Comparison of ENCODE assay signal across 21 mouse cellular contexts in the genomic region with DNA sequence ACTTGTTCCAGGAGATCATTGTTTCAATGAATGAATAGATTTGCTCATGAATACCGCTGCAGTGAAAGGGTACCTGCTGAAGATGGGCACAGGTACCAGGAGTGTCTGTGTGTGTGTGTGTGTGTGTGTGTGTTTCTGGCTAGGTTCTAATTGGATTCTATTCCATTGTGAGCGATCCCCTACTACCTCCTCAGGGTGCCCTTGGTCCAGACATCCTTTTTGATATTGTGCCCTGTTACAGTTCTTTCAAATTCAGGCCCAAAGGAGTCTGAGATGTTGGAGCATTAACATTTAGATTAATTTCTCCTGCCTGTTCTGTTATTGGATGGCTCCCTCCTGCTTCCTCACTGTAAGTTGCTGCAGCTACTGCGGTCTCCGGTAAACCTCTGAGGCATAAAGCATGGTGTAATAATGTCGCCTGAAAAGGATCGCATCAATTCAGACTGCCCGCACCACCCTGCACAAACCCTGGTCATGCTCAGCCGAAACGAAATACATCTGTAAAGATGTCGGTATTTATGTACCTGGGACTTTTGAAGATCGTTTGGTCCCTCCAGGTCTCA. TPM values are rescaled to one million over a fixed set of nuclear protein-coding genes. Genes with fewer than 3 reads are reported as not detected.
A peak's percentile ranks its signal among the peaks of the same experiment; 100 is the strongest.
DNase-seq lines count a peak whose midpoint lies in the region; ATAC-seq lines count a peak whose summit lies in the region.
"Had no signal": no experiment of that assay in that cellular context is flagged by ENCODE, and none has a peak within 500 bp of the region (broad histone marks: within the 10 kb centered on the region; RNA-seq: fewer than 3 reads in every experiment).

No protein-coding gene starts in this region.

- H3K4me3 ChIP-seq in hindbrain, embryonic 13.5 days: no peak overlapping the region
- H3K4me3 ChIP-seq in hindbrain, embryonic 11.5 days (ENCODE audit: low read depth, low read length): no peak overlapping the region
- H3K4me3 ChIP-seq in neural tube, embryonic 13.5 days: no peak overlapping the region
- no peak overlapping the region for H3K4me3 ChIP-seq in midbrain, embryonic 15.5 days
- no peak overlapping the region for H3K4me3 ChIP-seq in neural tube, embryonic 15.5 days (replicated peaks)
- H3K4me3 ChIP-seq: embryonic facial prominence, embryonic 13.5 days; forebrain, embryonic 12.5 days; heart, adult 2 months; heart, embryonic 15.5 days had no signal

- H3K4me2 ChIP-seq in hindbrain, embryonic 13.5 days: no peak overlapping the region
- no peak overlapping the region for H3K4me2 ChIP-seq in hindbrain, embryonic 11.5 days (replicated peaks; ENCODE audit: low read depth, low read length)
- H3K4me2 ChIP-seq in neural tube, embryonic 13.5 days: no peak overlapping the region
- no peak overlapping the region for H3K4me2 ChIP-seq in midbrain, embryonic 15.5 days
- no peak overlapping the region for H3K4me2 ChIP-seq in neural tube, embryonic 15.5 days
- H3K4me2 ChIP-seq: embryonic facial prominence, embryonic 13.5 days; forebrain, embryonic 12.5 days; heart, embryonic 11.5 days; heart, embryonic 15.5 days had no signal

- no peaks in the 10 kb centered on the region for H3K4me1 ChIP-seq in hindbrain, embryonic 13.5 days (replicated peaks)
- H3K4me1 ChIP-seq in hindbrain, embryonic 11.5 days (replicated peaks; ENCODE audit: control insufficient read depth, insufficient read depth, low read length): no peaks in the 10 kb centered on the region
- no peaks in the 10 kb centered on the region for H3K4me1 ChIP-seq in neural tube, embryonic 13.5 days (replicated peaks)
- no peaks in the 10 kb centered on the region for H3K4me1 ChIP-seq in midbrain, embryonic 15.5 days
- peaks cover 6% of the 10 kb centered on the region; the same call in 1 of the 2 replicates for H3K4me1 ChIP-seq in neural tube, embryonic 15.5 days
- H3K4me1 ChIP-seq: forebrain, embryonic 12.5 days; heart, embryonic 15.5 days had no signal

- peak overlapping the region; percentile 40 for H3K27ac ChIP-seq in hindbrain, embryonic 13.5 days
- no peak overlapping the region for H3K27ac ChIP-seq in hindbrain, embryonic 11.5 days (ENCODE audit: low read depth, low read length)
- peak overlapping the region; percentile 46; the same call in 1 of the 2 replicates for H3K27ac ChIP-seq in neural tube, embryonic 13.5 days (replicated peaks)
- H3K27ac ChIP-seq in midbrain, embryonic 15.5 days: peak overlapping the region; percentile 21; the same call in 1 of the 2 replicates
- H3K27ac ChIP-seq in neural tube, embryonic 15.5 days (replicated peaks): peak overlapping the region; percentile 60
- H3K27ac ChIP-seq: embryonic facial prominence, embryonic 13.5 days; forebrain, embryonic 12.5 days; heart, adult 2 months; heart, embryonic 15.5 days had no signal

- peak; percentile 49 for ATAC-seq in hindbrain, embryonic 13.5 days (ENCODE audit: low FRiP score)
- ATAC-seq in hindbrain, embryonic 11.5 days (ENCODE audit: low FRiP score): no peak
- ATAC-seq in neural tube, embryonic 13.5 days (ENCODE audit: low read depth): no peak
- ATAC-seq in midbrain, embryonic 15.5 days (replicated peaks): peak; percentile 69
- ATAC-seq in neural tube, embryonic 15.5 days (ENCODE audit: low FRiP score): peak; percentile 77; the same call in 1 of the 2 replicates
- ATAC-seq: forebrain, embryonic 16.5 days had no signal

- H3K9ac ChIP-seq in hindbrain, embryonic 13.5 days: no peak overlapping the region
- no peak overlapping the region for H3K9ac ChIP-seq in hindbrain, embryonic 11.5 days (ENCODE audit: low read depth, low read length)
- no peak overlapping the region for H3K9ac ChIP-seq in neural tube, embryonic 13.5 days
- no peak overlapping the region for H3K9ac ChIP-seq in midbrain, embryonic 15.5 days
- H3K9ac ChIP-seq in neural tube, embryonic 15.5 days (replicated peaks): no peak overlapping the region
- H3K9ac ChIP-seq: embryonic facial prominence, embryonic 13.5 days; forebrain, embryonic 12.5 days; heart, embryonic 15.5 days had no signal

- H3K9me3 ChIP-seq in hindbrain, embryonic 13.5 days: no peaks in the 10 kb centered on the region
- H3K9me3 ChIP-seq in hindbrain, embryonic 11.5 days (ENCODE audit: control insufficient read depth, low read length): no peaks in the 10 kb centered on the region
- H3K9me3 ChIP-seq in neural tube, embryonic 13.5 days: no peaks in the 10 kb centered on the region
- no peaks in the 10 kb centered on the region for H3K9me3 ChIP-seq in midbrain, embryonic 15.5 days
- no peaks in the 10 kb centered on the region for H3K9me3 ChIP-seq in neural tube, embryonic 15.5 days (replicated peaks)
- H3K9me3 ChIP-seq: embryonic facial prominence, embryonic 13.5 days; forebrain, embryonic 12.5 days; heart, embryonic 15.5 days had no signal

- no peak for DNase-seq in hindbrain, embryonic 11.5 days (ENCODE audit: low spot score)
- no peak for DNase-seq in neural tube, embryonic 10.5 days (ENCODE audit: extremely low spot score, low spot score)
- no peak for DNase-seq in urinary bladder, adult 2 months (ENCODE audit: low spot score)
- DNase-seq in spleen, postnatal 36 days (ENCODE audit: low spot score in 2 of 2): no peak
- DNase-seq: adrenal gland, postnatal 14 days; cerebellum, adult 18-20 months; cerebellum, adult 9-11 months; cerebellum, postnatal 36 days; gastrocnemius, postnatal 10 days; heart, adult 2 months; heart, postnatal 14 days had no signal

- 82% methylated on average over 11 of the region's 11 CpGs for WGBS in hindbrain, embryonic 13.5 days
- WGBS in hindbrain, embryonic 11.5 days: 87% methylated on average over 11 of the region's 11 CpGs
- 70% methylated on average over 11 of the region's 11 CpGs for WGBS in neural tube, embryonic 13.5 days
- WGBS in midbrain, embryonic 15.5 days: 75% methylated on average over 11 of the region's 11 CpGs
- 54% methylated on average over 11 of the region's 11 CpGs for WGBS in neural tube, embryonic 15.5 days

- H3K27me3 ChIP-seq in hindbrain, embryonic 13.5 days: no peaks in the 10 kb centered on the region
- no peaks in the 10 kb centered on the region for H3K27me3 ChIP-seq in hindbrain, embryonic 11.5 days (ENCODE audit: control insufficient read depth, insufficient read depth, low read length)
- no peaks in the 10 kb centered on the region for H3K27me3 ChIP-seq in neural tube, embryonic 13.5 days
- no peaks in the 10 kb centered on the region for H3K27me3 ChIP-seq in midbrain, embryonic 15.5 days (replicated peaks)
- no peaks in the 10 kb centered on the region for H3K27me3 ChIP-seq in neural tube, embryonic 15.5 days (replicated peaks)
- H3K27me3 ChIP-seq: forebrain, embryonic 12.5 days; heart, embryonic 15.5 days had no signal

- no peaks in the 10 kb centered on the region for H3K36me3 ChIP-seq in hindbrain, embryonic 13.5 days
- no peaks in the 10 kb centered on the region for H3K36me3 ChIP-seq in hindbrain, embryonic 11.5 days (ENCODE audit: control insufficient read depth, insufficient read depth, low read length)
- no peaks in the 10 kb centered on the region for H3K36me3 ChIP-seq in neural tube, embryonic 13.5 days
- no peaks in the 10 kb centered on the region for H3K36me3 ChIP-seq in midbrain, embryonic 15.5 days (replicated peaks)
- H3K36me3 ChIP-seq in neural tube, embryonic 15.5 days: no peaks in the 10 kb centered on the region
- H3K36me3 ChIP-seq: embryonic facial prominence, embryonic 13.5 days; forebrain, embryonic 12.5 days; heart, embryonic 15.5 days had no signal

RNA-seq across cellular contexts. Expression of gene Nmur2, which starts 48.4 kb away (rescaled TPM):
- 0.23 and 0.26 TPM in 2 replicates for polyA plus RNA-seq in hindbrain, embryonic 13.5 days (2015; fragmentation: Nextera tagmentation; extraction: Ambion mirVana)
- 0.10 and 0.19 TPM in 2 replicates for polyA plus RNA-seq in hindbrain, embryonic 11.5 days (2014; fragmentation: Nextera tagmentation; extraction: Ambion mirVana)
- polyA plus RNA-seq in neural tube, embryonic 13.5 days (2015; fragmentation: Nextera tagmentation; extraction: Ambion mirVana): 0.20 TPM in 1 of 2 replicates, not detected in the other
- polyA plus RNA-seq in midbrain, embryonic 15.5 days (2015; fragmentation: Nextera tagmentation; extraction: Ambion mirVana): 0.28 and 0.34 TPM in 2 replicates
- polyA plus RNA-seq in neural tube, embryonic 15.5 days (2015; fragmentation: Nextera tagmentation; extraction: Ambion mirVana): 0.31 and 0.38 TPM in 2 replicates
- 0.80 and 0.83 TPM in 2 replicates for polyA plus RNA-seq in urinary bladder, adult 2 months (2012; rRNA removed)
- polyA plus RNA-seq: C2C12; forebrain, embryonic 12.5 days; heart, adult 2 months; heart, embryonic 11.5 days; heart, embryonic 15.5 days had no signal

Comparison
In these comparisons a context has a peak if more than half of its experiments do, and no peak if none do; other contexts are left out.
1. ATAC-seq: peak in hindbrain, embryonic 13.5 days (single experiment), midbrain, embryonic 15.5 days (single experiment) and neural tube, embryonic 15.5 days (single experiment); none in hindbrain, embryonic 11.5 days (single experiment) and neural tube, embryonic 13.5 days (single experiment).